Mouse (Mus musculus) skeletal muscle tissue, adult 2 months (tissue): ENCODE data around the gene Slc8b1.

Experiments used
- DNase-seq: peaks from one replicate; pipeline ENCODE4 v3.0.0-alpha.2; 2012; ENCODE audit warnings: low read depth, low spot score

The Slc8b1 gene

DNA sequence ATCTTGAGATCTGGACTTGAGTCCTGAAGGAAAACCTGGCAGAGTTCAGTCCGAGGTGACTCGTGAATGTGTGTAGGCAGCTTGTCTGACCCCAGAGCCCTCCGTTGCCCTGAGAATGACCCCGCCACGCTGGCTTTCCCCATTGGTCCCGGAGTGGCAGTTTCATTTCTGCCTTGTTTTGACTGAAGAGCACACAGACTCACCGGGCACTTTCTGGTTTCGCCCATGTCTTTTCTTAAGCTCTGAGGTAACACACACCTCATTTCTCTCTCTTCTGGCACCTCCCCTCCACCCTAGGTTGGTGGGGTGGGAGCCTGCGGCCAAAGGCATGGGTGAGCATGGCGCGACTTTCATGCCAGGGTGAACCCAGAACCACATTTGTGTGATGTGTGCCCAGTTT is 15.3 kb downstream of the Slc8b1 start:
- DNase-seq = no peak

DNA sequence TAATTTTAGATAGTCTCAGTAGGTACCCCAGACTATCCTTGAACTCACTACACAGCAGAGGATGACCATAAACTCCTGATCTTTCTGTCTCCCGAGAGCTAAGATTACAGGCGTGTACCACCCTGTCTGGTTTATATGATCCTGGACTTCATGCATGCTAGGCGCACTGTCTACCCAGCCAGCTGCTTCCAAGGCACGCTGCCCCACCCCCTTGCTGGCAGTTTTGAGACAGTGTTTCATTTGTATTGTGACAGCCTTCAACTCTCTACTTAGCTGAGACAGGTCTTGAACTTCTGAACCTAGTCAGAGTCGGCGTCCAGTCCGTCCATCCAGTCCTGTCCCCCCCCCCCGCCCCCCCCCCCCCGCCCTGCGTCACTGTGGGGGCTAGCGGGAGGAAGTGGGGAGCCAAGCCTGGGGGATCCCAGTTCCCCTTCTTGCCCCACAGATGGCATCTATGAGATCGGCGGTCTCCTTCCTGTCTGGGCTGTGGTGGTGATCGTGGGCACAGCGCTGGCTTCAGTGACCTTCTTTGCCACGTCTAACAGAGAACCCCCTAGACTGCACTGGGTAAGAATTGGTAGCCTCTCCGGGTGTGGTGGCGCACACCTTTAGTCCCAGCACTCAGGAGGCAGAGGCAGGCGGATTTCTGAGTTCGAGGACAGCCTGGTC is 16.5 kb downstream of the Slc8b1 start:
- no peak for DNase-seq

DNA sequence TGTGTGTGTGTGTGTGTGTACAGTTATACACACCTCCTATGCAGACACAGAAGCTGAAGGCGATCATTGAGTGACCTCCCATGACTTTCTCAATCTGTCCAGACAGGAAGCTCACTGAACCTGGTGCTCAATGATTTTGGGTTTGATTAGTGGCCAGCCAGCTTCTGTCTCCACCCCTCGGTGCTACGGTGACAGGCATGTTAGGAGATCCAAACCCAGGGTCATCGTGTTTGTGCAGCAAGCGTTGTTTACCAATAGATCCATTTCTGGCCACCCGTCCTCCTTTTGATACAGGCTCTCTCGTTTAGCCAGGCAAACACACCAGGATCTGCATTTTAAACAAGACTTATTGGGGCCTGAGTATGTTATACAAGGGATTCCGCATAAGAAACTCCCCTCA is 20.7 kb downstream of the Slc8b1 start:
- no peak for DNase-seq

DNA sequence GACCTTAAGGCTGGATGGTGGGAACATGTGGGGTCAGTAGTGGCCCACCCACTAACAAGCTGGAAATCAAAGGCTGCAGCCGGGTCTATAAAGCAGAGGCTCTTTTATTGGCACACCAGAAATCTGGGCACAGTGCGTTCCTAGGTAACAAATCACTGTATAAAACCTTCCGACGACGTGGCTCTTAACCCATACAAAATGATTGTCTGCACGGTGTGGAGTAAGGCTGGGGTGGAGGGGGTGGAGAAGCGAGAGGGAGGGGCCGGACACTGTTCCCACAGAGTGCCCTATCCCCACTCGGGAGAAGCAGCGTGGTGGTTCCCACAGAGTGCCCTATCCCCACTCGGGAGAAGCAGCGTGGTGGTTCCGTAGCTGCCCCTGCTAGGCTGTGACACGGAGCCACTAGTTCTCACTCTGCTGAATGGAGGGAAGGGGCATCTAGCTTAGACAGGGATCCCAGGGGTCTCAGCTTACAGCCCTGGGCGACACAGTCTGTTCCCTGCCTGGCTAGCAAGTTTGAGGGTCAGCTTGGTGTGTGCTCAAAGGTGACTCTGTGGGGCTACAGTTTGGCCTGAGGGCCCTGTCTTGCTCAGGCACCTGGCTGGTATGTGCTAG is 23.2 kb downstream of the Slc8b1 start:
- no peak for DNase-seq

DNA sequence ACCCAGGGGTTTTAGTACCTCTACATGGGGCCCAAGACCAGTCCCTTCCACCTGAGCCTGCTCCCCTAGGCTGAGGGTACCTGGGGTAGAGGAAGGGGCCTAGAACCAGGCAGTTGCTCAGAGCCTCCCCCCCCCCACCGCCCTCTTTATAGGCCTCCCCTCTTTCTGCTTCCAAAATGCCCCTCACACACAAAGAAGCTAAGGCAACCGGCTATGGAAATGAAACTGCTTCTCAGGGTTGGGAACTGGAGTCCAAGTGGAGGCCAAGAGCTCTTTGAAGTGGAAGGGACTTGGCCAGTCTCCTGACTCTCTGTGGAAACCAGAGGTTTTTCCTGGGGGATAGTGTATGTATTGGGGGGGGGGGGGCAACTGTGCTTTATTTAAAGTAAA is 23.7 kb downstream of the Slc8b1 start:
- DNase-seq = no peak

DNA sequence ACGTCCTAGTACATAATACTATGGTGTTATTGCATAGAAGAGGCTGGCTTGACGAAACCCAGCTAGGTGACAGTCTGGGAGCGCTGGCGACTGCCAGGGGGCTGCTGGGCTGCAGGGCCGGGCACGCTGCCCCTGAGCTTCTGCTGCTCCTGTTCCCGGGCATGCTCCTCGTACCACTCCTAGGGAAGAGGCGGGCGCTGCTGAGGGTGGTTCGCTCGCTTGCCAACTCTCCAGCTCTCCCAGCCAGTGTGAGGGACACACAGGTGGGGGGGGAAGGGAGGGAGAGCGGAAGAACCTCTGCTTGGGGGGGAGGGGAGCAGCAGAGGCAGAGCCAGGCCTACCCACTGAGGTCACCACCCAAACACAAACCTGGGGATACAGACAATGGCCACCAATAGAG is 25.1 kb downstream of the Slc8b1 start:
- no peak for DNase-seq

DNA sequence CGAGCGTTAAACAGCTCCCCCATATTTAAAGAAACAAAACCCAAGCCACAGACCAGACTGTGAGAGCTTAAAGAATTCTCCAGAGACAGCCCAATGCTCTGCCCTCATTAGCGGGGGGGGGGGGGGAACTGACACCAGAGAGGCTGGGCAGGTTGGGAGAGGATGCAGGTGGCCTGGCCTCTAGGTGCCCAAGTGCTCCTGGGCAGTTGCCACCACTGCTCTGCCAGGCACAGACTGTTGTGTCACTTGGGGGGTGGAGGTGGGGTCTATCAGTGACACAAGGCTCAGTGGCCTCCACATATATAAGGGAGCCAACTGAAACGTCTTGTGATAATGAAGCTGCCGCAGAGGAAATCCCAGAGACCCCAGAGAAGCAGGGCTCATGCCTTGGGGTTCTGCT is 25.7 kb downstream of the Slc8b1 start:
- DNase-seq = no peak

DNA sequence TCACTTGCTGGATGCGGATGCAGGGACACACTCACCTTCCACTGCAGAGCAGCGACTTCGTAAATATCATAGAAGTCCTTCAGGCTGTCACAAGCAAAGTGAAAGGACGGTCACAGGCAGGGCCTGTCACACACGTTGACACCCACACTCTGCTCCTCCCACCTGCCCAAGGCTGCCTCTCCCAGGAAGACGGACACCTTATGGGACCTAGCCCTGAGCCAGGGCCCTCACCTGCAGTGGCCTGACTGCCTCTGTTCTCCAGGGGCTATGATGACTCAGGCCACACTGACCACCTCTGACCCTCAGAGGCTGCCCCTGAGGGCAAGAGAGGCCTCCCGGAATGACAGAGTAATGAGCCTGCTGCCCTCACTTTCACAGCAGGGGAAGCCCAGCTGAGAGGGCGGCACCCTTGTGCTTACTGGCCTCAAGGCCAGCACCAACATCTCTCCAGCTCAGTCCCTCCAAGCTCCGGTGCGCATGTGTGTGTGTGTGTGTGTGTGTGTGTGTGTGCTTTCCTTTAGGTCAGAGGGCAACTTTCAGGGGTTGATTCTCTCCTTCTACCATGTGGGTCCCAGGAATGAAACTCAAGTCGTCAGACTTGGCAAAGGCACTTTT is 37.4 kb downstream of the Slc8b1 start:
- no peak for DNase-seq

DNA sequence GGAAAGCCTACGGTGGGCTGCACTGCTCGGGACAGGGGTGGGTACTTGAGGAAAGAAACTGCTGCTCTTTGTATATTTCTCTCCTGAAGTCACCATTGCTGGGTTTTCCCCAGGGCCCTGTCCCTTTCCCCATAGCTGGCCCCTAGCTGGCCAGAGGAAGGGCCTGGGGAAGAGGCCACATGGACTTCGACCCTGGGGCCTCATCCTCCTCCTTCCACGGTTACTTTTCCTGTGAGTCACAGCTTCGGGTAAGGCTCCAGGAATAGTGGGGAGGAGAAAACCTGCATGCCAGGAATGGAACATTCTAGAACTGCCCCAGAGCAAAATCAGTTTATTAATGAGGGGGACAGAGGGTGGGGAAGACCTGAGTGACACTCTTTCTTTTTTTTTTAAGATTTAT is 39.2 kb downstream of the Slc8b1 start:
- no peak for DNase-seq

DNA sequence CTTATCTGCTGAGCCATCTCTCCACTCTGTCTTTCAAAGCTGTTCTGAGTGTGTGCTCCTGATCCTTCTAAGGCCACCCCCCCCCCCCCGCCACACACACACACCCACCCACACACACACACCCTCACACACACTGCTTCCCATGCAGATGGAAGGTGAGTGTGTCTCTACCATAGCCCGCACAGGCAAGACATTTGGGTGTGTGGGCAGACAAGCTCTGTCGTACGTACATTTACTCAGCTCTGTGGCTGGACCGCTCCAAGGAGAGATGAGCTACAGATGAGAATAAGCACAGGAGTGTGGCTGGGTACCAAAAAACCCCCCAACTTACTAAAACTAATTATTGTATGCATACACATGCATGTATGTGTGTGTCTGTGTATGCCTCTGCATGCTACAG is 39.7 kb downstream of the Slc8b1 start:
- DNase-seq = no peak

DNA sequence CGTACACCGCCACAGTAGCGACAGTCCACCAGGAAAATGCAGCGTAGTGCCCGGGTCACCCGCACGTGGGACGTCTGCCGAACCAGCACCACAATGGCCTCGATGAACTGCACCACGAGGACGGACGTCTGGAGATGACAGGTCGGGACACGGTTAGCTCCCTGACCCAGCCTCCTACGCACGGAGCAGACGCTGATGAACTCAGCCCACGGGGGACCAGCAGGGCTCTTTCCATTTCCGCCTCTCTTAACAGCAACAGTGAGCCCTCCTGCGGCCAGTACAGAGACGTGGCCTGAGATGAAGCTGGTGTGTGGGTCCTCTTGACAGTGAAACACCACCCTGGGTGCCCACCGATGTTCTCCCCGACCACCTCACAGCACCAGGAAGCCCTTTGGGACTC is 44.9 kb downstream of the Slc8b1 start:
- DNase-seq = no peak

DNA sequence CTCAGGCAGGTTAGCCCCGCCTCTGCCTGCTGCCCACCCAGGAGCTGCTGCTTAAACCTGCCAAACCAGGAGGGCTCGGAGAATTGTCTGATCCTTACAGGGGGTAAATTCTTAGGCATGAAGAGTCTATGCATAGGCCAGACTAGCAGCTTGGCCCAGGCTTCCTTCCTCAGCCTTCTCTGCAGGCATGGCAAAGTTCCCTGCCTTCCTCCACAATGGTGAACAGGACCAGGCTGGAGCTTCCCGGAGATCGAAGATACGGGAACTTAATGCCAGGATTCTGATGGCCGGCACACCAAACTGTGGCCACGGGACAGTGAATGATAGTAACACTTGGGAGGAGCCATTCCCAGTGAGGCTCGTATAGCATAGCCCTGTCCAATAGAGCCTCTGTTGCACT is 47.1 kb downstream of the Slc8b1 start:
- no peak for DNase-seq

DNA sequence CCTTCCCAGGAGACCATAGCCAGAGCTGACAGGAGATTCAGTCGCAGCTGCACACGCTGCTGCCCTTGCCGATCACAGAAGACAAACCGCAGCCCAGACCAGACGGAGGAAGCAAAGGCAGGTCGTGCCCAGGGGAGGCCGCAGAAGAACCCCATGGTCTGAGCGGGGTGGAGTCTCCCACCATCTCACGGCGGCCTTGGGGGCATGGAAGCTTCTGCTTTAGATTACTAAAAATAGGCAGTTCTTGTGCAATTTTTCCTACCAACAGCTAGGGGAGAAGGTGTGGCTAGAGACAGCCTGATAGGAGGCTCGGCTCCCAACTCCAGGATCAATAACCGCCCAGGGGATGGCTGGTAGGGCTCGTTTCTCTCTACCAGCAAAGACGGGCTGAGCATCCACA is 47.8 kb downstream of the Slc8b1 start:
- no peak for DNase-seq

DNA sequence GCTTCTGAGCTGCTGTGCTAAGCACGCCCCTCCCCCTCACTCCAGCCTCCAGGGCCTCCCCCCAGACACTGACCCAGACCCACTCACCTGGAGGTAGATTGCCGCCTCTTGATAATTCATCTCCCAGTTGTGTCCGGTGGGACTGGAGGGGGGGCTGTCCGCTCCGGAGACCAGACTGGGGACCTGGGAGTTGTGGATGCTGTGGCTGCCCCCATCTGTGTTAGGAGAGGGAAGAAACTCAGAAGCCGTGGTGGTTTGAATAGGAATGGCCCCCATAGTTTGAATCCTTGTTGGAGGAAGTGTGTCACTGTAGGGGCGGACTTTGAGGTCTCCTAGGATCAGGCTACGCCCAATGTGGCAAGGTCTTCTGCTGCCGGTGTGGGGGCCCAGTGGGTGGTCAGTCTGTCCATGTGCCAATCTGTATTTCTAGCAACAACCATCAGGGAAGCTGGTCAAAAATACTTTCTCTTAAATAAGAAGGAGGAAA is 49.2 kb downstream of the Slc8b1 start:
- no peak for DNase-seq

DNA sequence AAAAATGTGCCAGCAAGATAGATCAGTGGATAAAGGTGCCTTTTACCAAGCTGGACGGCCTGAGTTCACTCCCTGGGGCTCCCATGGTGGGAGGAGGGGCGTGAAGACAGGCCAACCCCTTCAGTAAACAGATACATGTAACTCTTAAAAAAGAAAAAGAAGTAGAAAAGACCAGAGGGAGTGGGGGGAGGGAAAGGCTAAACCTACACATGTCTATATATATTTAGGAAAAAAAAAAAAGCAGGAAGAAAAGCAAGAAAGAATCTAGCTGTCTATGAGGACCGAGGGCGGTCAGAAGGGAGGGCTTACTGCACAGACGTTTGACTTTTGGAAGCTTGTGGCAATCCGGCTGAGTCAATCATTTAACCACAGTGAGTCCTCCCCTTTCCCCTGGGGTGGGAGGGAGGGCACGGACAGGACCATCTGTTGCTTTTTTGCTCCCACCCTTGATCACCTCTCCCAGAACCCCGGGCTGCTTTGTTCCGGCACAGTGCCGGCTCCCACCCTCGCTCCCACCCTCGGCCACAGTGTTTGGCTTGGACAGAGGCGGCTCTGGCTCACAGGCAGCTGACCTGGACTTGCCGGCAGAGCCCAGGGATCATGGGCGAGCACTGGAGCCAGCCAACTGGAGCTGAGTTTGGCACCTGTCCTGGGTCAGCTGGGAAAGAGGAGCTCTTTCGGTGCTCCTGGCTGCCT is 49.8 kb downstream of the Slc8b1 start:
- DNase-seq = peak; percentile 95

DNA sequence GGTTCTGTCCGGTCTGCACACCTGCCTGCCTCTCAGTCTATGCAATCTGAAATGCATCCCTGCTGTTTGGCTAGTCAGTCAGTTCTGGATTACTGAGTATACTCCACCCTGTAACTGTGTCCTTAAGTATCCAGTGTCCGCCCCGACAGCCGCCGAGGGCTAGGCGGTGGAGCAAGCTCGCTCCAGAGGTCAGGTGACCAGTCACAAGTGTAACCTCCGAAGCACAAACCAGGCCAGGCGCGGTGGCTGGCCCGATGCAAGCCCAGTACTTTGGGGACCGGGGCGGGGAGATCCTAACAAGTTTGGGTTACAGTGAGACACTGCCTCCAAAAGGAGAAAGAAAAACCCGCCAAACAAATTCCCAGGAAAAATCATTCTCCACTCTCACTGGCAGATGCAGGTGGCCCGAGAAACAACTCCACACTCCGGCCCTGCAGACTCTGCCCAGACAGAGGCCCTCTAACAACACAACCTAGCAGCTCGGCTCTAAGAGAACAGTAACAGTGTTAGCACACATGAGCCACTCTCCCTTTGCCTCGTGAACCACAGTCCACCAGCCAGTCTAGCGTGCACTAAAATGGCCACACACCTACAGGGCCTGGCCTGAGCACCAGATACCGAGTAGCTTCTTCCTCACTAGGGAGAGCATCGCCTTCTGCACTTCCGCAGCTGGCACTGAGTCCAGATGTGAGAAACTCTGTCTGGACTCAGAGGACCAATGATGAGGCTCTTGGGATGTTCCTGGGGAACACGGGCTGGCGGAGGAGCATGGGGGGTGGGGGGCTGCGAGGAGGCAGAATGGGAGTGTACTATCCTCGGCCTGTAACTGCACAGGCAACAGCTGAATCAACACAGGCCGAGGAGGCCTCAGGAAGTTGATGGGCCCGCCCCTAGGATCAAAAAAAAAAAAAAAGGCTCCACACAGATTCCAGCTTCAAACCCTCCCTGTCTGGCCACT is 52.3 kb downstream of the Slc8b1 start:
- DNase-seq = peak; percentile 94

DNA sequence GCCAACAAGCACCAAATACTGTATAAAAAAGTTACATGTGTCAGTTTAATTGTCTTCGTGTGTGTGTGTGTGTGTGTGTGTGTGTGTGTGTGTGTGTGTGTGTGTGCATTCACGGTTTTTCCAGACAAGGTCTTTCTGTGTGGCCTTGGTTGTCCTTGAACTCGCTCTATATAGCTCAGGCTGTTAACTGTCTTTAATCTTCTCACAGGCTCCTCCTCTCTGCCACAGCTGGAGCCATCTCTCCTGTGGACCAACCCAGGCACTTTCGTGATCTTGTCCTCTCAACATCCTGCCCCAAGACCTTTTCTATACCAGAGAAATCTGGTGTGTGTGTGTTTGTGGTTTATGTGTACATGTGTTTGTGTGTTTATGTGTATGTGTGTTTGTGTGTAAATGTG is 52.9 kb downstream of the Slc8b1 start:
- DNase-seq = no peak

DNA sequence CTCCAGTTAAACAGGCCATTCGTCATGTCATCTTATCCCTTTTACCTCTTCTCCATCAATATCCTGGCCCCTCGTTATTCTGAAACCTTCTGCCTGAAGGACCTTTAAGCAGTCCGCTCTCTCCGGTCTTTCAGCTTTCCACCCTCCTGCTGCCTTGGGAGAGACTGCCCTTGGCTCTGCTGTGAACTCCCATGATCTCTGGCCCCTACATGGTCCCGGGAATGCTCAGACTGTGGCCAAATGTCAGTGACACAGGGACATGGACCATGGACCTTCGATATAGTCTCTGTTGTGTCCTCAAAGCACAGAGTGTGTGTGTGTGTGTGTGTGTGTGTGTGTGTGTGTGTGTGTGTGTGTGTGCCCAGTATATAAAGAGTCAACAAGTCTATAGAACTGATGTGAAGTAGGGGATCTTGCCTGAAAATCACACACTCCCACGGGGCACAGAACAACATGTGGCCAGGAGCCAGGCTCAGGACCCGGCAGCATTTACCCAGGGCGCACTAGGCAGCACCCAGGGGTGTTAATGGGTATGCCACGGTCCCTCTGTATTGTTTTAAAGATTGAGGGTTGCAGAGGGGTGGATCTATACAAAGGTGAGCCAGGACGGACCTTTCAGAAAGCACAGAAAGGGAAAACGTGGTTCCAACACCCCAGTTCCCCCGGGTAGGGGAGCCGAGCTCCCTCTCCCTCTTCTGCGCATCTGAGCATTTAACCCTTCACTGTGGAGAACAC is 54.4 kb downstream of the Slc8b1 start:
- DNase-seq = no peak

DNA sequence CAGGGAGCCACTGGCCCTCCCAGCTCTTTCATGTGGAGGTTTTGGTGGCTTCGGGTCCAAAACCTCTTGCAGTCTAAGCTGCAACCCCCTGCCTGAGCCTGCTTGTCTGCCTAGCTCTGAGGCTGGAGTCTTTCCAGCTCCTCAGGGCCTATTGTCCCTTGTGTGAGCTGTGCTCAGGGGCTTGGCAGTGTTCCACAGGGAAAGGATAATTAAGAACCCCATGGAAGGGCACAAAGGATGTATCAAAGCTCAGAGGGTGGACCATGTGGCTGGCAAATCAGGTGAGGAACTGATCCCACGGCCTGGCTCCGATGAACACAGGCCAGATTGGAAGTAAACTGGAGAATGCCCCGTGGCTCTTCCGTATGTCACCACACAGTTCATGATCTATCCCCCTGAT is 55.1 kb downstream of the Slc8b1 start:
- no peak for DNase-seq

DNA sequence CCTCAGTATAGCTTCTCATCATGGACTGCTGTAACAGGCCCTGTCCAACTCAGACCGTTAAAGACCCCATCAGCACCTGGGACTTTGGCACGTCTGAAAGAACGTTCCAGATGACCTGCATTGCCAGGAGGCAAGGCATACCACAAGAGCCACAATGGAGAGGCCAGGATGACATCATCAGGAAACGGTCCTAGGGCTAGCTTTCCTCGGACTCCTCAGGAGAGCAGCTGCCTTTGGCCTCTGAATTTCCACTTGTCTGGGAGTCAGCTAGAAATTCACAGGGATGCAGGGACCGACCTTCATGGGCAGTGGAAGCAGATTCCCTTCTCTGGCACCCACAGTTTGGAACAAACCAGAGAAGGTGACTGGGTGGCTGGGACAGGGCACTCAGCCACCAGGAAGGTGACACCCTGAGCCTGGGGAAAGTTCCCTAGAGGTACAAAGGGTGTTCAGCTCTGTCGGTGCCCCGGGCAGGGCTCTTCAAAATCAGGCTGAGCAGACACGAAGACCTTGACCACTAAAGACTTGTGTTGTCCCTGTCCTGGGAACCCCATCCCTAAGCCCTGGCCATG is 55.8 kb downstream of the Slc8b1 start:
- DNase-seq = no peak
